Mouse (Mus musculus) adipose tissue, adult 10 weeks (tissue): Measurements from ENCODE around the gene Gyg. TPM values are rescaled to one million over a fixed set of nuclear protein-coding genes. Genes with fewer than 3 reads are reported as not detected.

Experiments used
- polyA plus RNA-seq: library from polyadenylated mRNA; stranded (reverse); fragments of 350-450 nt; fragmentation: Illumina TruSeq; extraction: RNeasy Lipid Tissue Mini Kit (QIAGEN cat#74804); gene quantifications from one replicate; pipeline ENCODE4 v1.2.3, GENCODE M21; 2014; ENCODE audit warnings: low read depth, low replicate concordance

Gyg gene
- polyA plus RNA-seq = 50.4 TPM

GRCm38 (mm10) chr3:20154531-20155367, at the start of gene Gyg:
Gene Gyg, minus strand, starts transcription at chr3:20155317.

Other genes with a start within 250 kb of the Gyg start
- gene Cp, start 198.3 kb downstream of the Gyg start, polyA plus RNA-seq = 165 TPM
- 19.3 TPM for gene Hps3, start 120.0 kb downstream of the Gyg start, polyA plus RNA-seq
- gene Hltf, start 97.5 kb downstream of the Gyg start, polyA plus RNA-seq = 19.1 TPM
- gene Cpa3, start 86.9 kb upstream of the Gyg start, polyA plus RNA-seq = 4.3 TPM
- 0.41 TPM for gene Cpb1, start 120.4 kb upstream of the Gyg start, polyA plus RNA-seq
- gene Agtr1b, start 211.9 kb upstream of the Gyg start, polyA plus RNA-seq = not detected